Mouse (Mus musculus) adrenal gland, postnatal 36 days (tissue): ENCODE measurements around the gene Lnpk. TPM values are rescaled to one million over a fixed set of nuclear protein-coding genes. Genes with fewer than 3 reads are reported as not detected.
A peak's percentile ranks its signal among the peaks of the same experiment; 100 is the strongest.

Experiments used
- DNase-seq, 2 experiments: peaks; one replicate each; pipeline ENCODE4 v3.0.0; 2021; ENCODE audit warnings: mixed read lengths in 1 of 2
- long read RNA-seq, 2 experiments: library from polyadenylated mRNA; stranded (forward); transcript quantifications; one replicate each; pipeline ENCODE4 v2.0.0; 2021; ENCODE audit warnings: borderline sequencing depth in 2 of 2
- total RNA-seq, 2 experiments: library from RNA; stranded (reverse); gene quantifications; 2 replicates each; pipeline ENCODE4 v1.2.3; 2021

The Lnpk gene
- 10 to 100 TPM; 15.8 to 16.2 TPM for total RNA-seq
- long read RNA-seq, experiment 1, transcript Lnpk-201 (13 exons, 3,195 nt): major isoform, 11 of 12 reads
- long read RNA-seq, experiment 1, partial matches to known transcripts: 0 of 12 reads
- long read RNA-seq, experiment 1, other reads (novel, unspliced or antisense): 1 of 12 reads
- long read RNA-seq, experiment 2, partial matches to known transcripts: 0 of 3 reads
- long read RNA-seq, experiment 2, other reads (novel, unspliced or antisense): 0 of 3 reads

- DNase-seq: peak; percentile 95 to 96
These were observed at the start of gene Lnpk for GRCm38 (mm10) chr2:74578843-74579489. Gene Lnpk, minus strand, starts transcription at chr2:74579435.

- no peak for DNase-seq
These were observed 41.1 kb upstream of the Lnpk start for GRCm38 (mm10) chr2:74620368-74620767.

GRCm38 (mm10) chr2:74619676-74620246 lies 40.5 kb upstream of the Lnpk start:
- DNase-seq: no peak

- DNase-seq: no peak
These were observed 38.5 kb upstream of the Lnpk start for GRCm38 (mm10) chr2:74617706-74618105.

GRCm38 (mm10) chr2:74611406-74611805 lies 32.2 kb upstream of the Lnpk start:
- no peak for DNase-seq

- no peak for DNase-seq
These were observed 30.1 kb upstream of the Lnpk start for GRCm38 (mm10) chr2:74609350-74609749.

- DNase-seq: no peak
These were observed 27.0 kb upstream of the Lnpk start for GRCm38 (mm10) chr2:74606087-74606760.

GRCm38 (mm10) chr2:74604011-74604410 lies 24.8 kb upstream of the Lnpk start:
- DNase-seq: no peak

- no peak for DNase-seq
These were observed 23.2 kb upstream of the Lnpk start for GRCm38 (mm10) chr2:74602483-74602882.

- DNase-seq: no peak
These were observed 17.9 kb upstream of the Lnpk start for GRCm38 (mm10) chr2:74597169-74597568.

- no peak for DNase-seq
These were observed 16.9 kb upstream of the Lnpk start for GRCm38 (mm10) chr2:74596094-74596493.

GRCm38 (mm10) chr2:74578146-74578842 lies 941 bp downstream of the Lnpk start:
- DNase-seq: peak; percentile 50 to 51

GRCm38 (mm10) chr2:74570390-74570789 lies 8.8 kb downstream of the Lnpk start:
- DNase-seq: no peak

GRCm38 (mm10) chr2:74559822-74560221 lies 19.4 kb downstream of the Lnpk start:
- DNase-seq: no peak

- DNase-seq: no peak
These were observed 20.1 kb downstream of the Lnpk start for GRCm38 (mm10) chr2:74559092-74559491.

GRCm38 (mm10) chr2:74557451-74557850 lies 21.8 kb downstream of the Lnpk start:
- DNase-seq: no peak

- no peak for DNase-seq
These were observed 27.3 kb downstream of the Lnpk start for GRCm38 (mm10) chr2:74551929-74552328.

- no peak for DNase-seq
These were observed 30.9 kb downstream of the Lnpk start for GRCm38 (mm10) chr2:74548306-74548705.

- DNase-seq: no peak
These were observed 70.9 kb downstream of the Lnpk start for GRCm38 (mm10) chr2:74508302-74508701.

GRCm38 (mm10) chr2:74506439-74506838 lies 72.8 kb downstream of the Lnpk start:
- no peak for DNase-seq

- DNase-seq: no peak
These were observed 78.9 kb downstream of the Lnpk start for GRCm38 (mm10) chr2:74500307-74500706.

GRCm38 (mm10) chr2:74497851-74498250 lies 81.4 kb downstream of the Lnpk start:
- DNase-seq: no peak
